Comparison of ENCODE assay signal across 12 mouse cellular contexts in the genomic region with DNA sequence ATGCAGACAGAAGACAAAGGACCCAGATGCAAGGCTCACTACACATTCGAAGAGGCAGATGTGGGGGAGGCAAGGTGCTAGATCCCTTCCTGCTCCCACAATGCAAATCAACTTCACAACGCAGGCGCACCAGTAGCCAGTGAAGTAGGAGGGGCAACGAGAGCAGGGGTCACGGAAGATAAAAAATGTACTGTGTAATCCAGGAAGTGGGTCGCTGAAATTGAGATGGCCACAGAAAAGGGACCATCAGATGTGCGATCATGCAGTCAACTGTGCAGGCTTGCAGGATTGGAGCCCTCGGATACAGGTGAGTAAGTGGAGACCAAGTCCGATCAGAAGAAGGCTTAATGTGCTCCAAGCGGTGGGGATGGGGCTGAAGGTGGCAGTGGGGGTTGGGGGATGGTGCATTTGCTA. TPM values are rescaled to one million over a fixed set of nuclear protein-coding genes. Genes with fewer than 3 reads are reported as not detected.
DNase-seq lines count a peak whose midpoint lies in the region; ATAC-seq and TF ChIP-seq lines count a peak whose summit lies in the region.
"Had no signal": no experiment of that assay in that cellular context is flagged by ENCODE, and none has a peak within 500 bp of the region (broad histone marks: within the 10 kb centered on the region; RNA-seq: fewer than 3 reads in every experiment).

No protein-coding gene starts in this region.

- no peak for TF ChIP-seq CTCF in lung, adult 2 months (IDR thresholded peaks at IDR 0.05; ENCODE audit: insufficient read depth, low read length)

- no peaks in the 10 kb centered on the region for H3K9me3 ChIP-seq in kidney, embryonic 15.5 days (replicated peaks)
- H3K9me3 ChIP-seq in forebrain, embryonic 13.5 days (replicated peaks): no peaks in the 10 kb centered on the region
- H3K9me3 ChIP-seq: forebrain, embryonic 15.5 days had no signal

- H3K4me2 ChIP-seq in kidney, embryonic 15.5 days: peak overlapping the region; percentile 32
- H3K4me2 ChIP-seq in forebrain, embryonic 13.5 days: no peak overlapping the region
- H3K4me2 ChIP-seq: forebrain, embryonic 15.5 days had no signal

- no peak overlapping the region for H3K9ac ChIP-seq in kidney, embryonic 15.5 days
- H3K9ac ChIP-seq in forebrain, embryonic 13.5 days: no peak overlapping the region
- H3K9ac ChIP-seq: forebrain, embryonic 15.5 days had no signal

- no peaks in the 10 kb centered on the region for H3K27me3 ChIP-seq in kidney, embryonic 15.5 days
- H3K27me3 ChIP-seq in forebrain, embryonic 13.5 days: no peaks in the 10 kb centered on the region
- H3K27me3 ChIP-seq: forebrain, embryonic 15.5 days had no signal

- H3K36me3 ChIP-seq in kidney, embryonic 15.5 days: no peaks in the 10 kb centered on the region
- no peaks in the 10 kb centered on the region for H3K36me3 ChIP-seq in forebrain, embryonic 13.5 days (ENCODE audit: poor library complexity, severe bottlenecking)
- H3K36me3 ChIP-seq: forebrain, embryonic 15.5 days had no signal

- H3K4me3 ChIP-seq in lung, adult 2 months (replicated peaks; ENCODE audit: extremely low read depth, low read depth, low read length): peak overlapping the region; percentile 12
- H3K4me3 ChIP-seq in kidney, embryonic 15.5 days (replicated peaks): peak overlapping the region; percentile 35
- H3K4me3 ChIP-seq in forebrain, embryonic 13.5 days: no peak overlapping the region
- H3K4me3 ChIP-seq: forebrain, embryonic 15.5 days had no signal

- peak; percentile 22 for ATAC-seq in kidney, embryonic 15.5 days (replicated peaks; ENCODE audit: low FRiP score)
- ATAC-seq in forebrain, embryonic 13.5 days: no peak
- ATAC-seq: forebrain, embryonic 15.5 days; lung, postnatal 0 days had no signal

- 55% methylated on average over 10 of the region's 10 CpGs for WGBS in lung, adult 2 months
- WGBS in kidney, embryonic 15.5 days: 28% methylated on average over 10 of the region's 10 CpGs
- WGBS in forebrain, embryonic 13.5 days: 77% methylated on average over 10 of the region's 10 CpGs

- peak overlapping the region; percentile 47 for H3K27ac ChIP-seq in kidney, embryonic 15.5 days
- H3K27ac ChIP-seq in forebrain, embryonic 13.5 days: no peak overlapping the region
- H3K27ac ChIP-seq: forebrain, embryonic 15.5 days had no signal

- no peak for DNase-seq in lung, adult 2 months
- DNase-seq in lung, postnatal 4 days: no peak
- DNase-seq in T-cell, adult 2 months (ENCODE audit: low spot score): peak; percentile 2
- DNase-seq in naive thymus-derived CD4-positive, alpha-beta T cell, adult 2 months (ENCODE audit: low read depth): peak; percentile 14
- DNase-seq in adrenal gland, postnatal 36 days: no peak
- DNase-seq in lung, postnatal 10 days: no peak
- DNase-seq: cerebellum, adult 2 months had no signal

- no peak for TF ChIP-seq POLR2A in lung, adult 2 months (IDR thresholded peaks at IDR 0.05; ENCODE audit: borderline replicate concordance, extremely low read depth, low read depth, low read length)

- H3K4me1 ChIP-seq in lung, adult 2 months (ENCODE audit: control insufficient read depth, insufficient read depth, low read length): no peaks in the 10 kb centered on the region
- H3K4me1 ChIP-seq in kidney, embryonic 15.5 days: peaks cover 22% of the 10 kb centered on the region
- no peaks in the 10 kb centered on the region for H3K4me1 ChIP-seq in forebrain, embryonic 13.5 days
- H3K4me1 ChIP-seq: forebrain, embryonic 15.5 days had no signal

RNA-seq across cellular contexts. Expression of gene Ppp1r36, which starts 27.0 kb away (rescaled TPM):
- 1.1 and 1.8 TPM in 2 replicates for polyA plus RNA-seq in lung, adult 2 months (2012; rRNA removed)
- polyA plus RNA-seq in kidney, embryonic 15.5 days (2015; fragmentation: Nextera tagmentation; extraction: Ambion mirVana): 3.1 and 4.3 TPM in 2 replicates
- not detected for total RNA-seq in adrenal gland, postnatal 36 days (2021)
- 0.71 and 1.2 TPM in 2 replicates for polyA plus RNA-seq in forebrain, embryonic 13.5 days (2015; fragmentation: Nextera tagmentation; extraction: Ambion mirVana)
- polyA plus RNA-seq: large intestine, adult 2 months had no signal

RNA-seq across cellular contexts. Expression of gene Hspa2, which starts 40.4 kb away (rescaled TPM):
- polyA plus RNA-seq in lung, adult 2 months (2012; rRNA removed): 16.4 and 24.0 TPM in 2 replicates
- 9.3 and 10.3 TPM in 2 replicates for polyA plus RNA-seq in kidney, embryonic 15.5 days (2015; fragmentation: Nextera tagmentation; extraction: Ambion mirVana)
- 10 to 100 TPM; 18.5 to 21.5 TPM for total RNA-seq in adrenal gland, postnatal 36 days (2021)
- polyA plus RNA-seq in forebrain, embryonic 13.5 days (2015; fragmentation: Nextera tagmentation; extraction: Ambion mirVana): 4.9 and 5.2 TPM in 2 replicates

Comparison
In these comparisons a context has a peak if more than half of its experiments do, and no peak if none do; other contexts are left out.
1. DNase-seq: peak in T-cell, adult 2 months (single experiment) and naive thymus-derived CD4-positive, alpha-beta T cell, adult 2 months (single experiment); none in lung, adult 2 months (single experiment), lung, postnatal 4 days (0 of 2), adrenal gland, postnatal 36 days (0 of 2) and lung, postnatal 10 days (single experiment).